Mouse (Mus musculus) liver, embryonic 15.5 days (tissue): ENCODE data around the gene Ccl28. TPM values are rescaled to one million over a fixed set of nuclear protein-coding genes. Genes with fewer than 3 reads are reported as not detected.
"Not testable (repeated sequence)": the region's sequence is repeated elsewhere in the genome, so short reads cannot be mapped to it uniquely, and the experiment has no call there.

Experiments
- ATAC-seq: fragments of 200-750 bp; cut with Nextera tagmentation; 2 replicates; pipeline ENCODE4 v1.8.0; 2017; ENCODE audit warnings: moderate number of reproducible peaks, mild to moderate bottlenecking, moderate library complexity; ENCODE audit not compliant: insufficient read depth
- H3K27ac ChIP-seq: fragments of 300-500 bp; sonication (generic); replicated peaks from 2 replicates; pipeline ENCODE4 v1.5.1; 2015; ENCODE audit warnings: mild to moderate bottlenecking, inconsistent platforms
- H3K27me3 ChIP-seq: fragments of 300-500 bp; sonication (generic); 2 replicates; pipeline ENCODE4 v1.6.1; 2015; ENCODE audit warnings: mild to moderate bottlenecking, inconsistent platforms
- H3K36me3 ChIP-seq: fragments of 300-500 bp; sonication (generic); replicated peaks from 2 replicates; pipeline ENCODE4 v1.6.1; 2015; ENCODE audit warnings: moderate library complexity, mild to moderate bottlenecking, inconsistent platforms
- H3K4me1 ChIP-seq: fragments of 300-500 bp; sonication (generic); replicated peaks from 2 replicates; pipeline ENCODE4 v1.6.1; 2015; ENCODE audit warnings: inconsistent platforms
- H3K4me2 ChIP-seq: fragments of 300-500 bp; sonication (generic); 2 replicates; pipeline ENCODE4 v1.6.1; 2015; ENCODE audit warnings: moderate library complexity, mild to moderate bottlenecking, inconsistent platforms
- H3K4me3 ChIP-seq: fragments of 300-500 bp; sonication (generic); replicated peaks from 2 replicates; pipeline ENCODE4 v1.5.1; 2015; ENCODE audit warnings: mild to moderate bottlenecking, inconsistent platforms
- H3K9ac ChIP-seq: fragments of 300-500 bp; sonication (generic); 2 replicates; pipeline ENCODE4 v1.6.1; 2015; ENCODE audit warnings: moderate library complexity, mild to moderate bottlenecking, inconsistent platforms
- H3K9me3 ChIP-seq: fragments of 300-500 bp; sonication (generic); replicated peaks from 2 replicates; pipeline ENCODE4 v1.6.1; 2016; ENCODE audit warnings: inconsistent platforms
- WGBS: fragments of 180-500 bp; shearing (Covaris S2); methylation state at CpG from one replicate; pipeline ENCODE4 v1.1.7; 2015; ENCODE audit warnings: mixed read lengths; ENCODE audit not compliant: insufficient replicate concordance; 5-methylcytosine and 5-hydroxymethylcytosine counted together
- polyA plus RNA-seq: library from polyadenylated mRNA; unstranded; fragments of >200 nt; fragmentation: Nextera tagmentation; extraction: Ambion mirVana; gene quantifications from 2 replicates; pipeline ENCODE4 v1.2.1, GENCODE M21; 2015

Gene Ccl28
- polyA plus RNA-seq, 1 experiment from 2014 or later = not detected

GRCm38 (mm10) chr13:119690039-119690728 is 66.6 kb downstream of the Ccl28 start, which contains the start of gene Hmgcs1:
Hmgcs1 (plus strand) TSS chr13:119690379.
- WGBS = under 1% methylated on average over 59 of the region's 59 CpGs
- Histone ChIP-seq H3K4me3 (peak within 1 kb of the TSS; percentile 75), H3K9me3 (no peaks in the 10 kb centered on the region), H3K27me3 (no peaks in the 10 kb centered on the region), H3K36me3 (no peaks in the 10 kb centered on the region), H3K9ac (peak within 1 kb of the TSS; percentile 81), H3K27ac (peak within 1 kb of the TSS; percentile 85), H3K4me2 (peak within 1 kb of the TSS; percentile 88), H3K4me1 (peaks cover 16% of the 10 kb centered on the region)
- peak; percentile 97 for ATAC-seq

GRCm38 (mm10) chr13:119690876-119691620 is 67.4 kb downstream of the Ccl28 start:
- peak overlapping the region; percentile 75 for H3K4me3 ChIP-seq
- no peaks in the 10 kb centered on the region for H3K27me3 ChIP-seq
- H3K9ac ChIP-seq = peak overlapping the region; percentile 81
- peaks cover 16% of the 10 kb centered on the region for H3K4me1 ChIP-seq
- WGBS = 8% methylated on average over 7 of the region's 7 CpGs
- peak overlapping the region; percentile 88 for H3K4me2 ChIP-seq
- ATAC-seq = no peak
- H3K9me3 ChIP-seq = no peaks in the 10 kb centered on the region
- no peaks in the 10 kb centered on the region for H3K36me3 ChIP-seq
- H3K27ac ChIP-seq = peak overlapping the region; percentile 85

- H3K9ac ChIP-seq, H3K27me3 ChIP-seq: not testable (repeated sequence)
These were observed 68.3 kb downstream of the Ccl28 start for GRCm38 (mm10) chr13:119691958-119692357.

GRCm38 (mm10) chr13:119695676-119696075 is 72.1 kb downstream of the Ccl28 start:
- WGBS = 65% methylated on average over 4 of the region's 4 CpGs
- Histone ChIP-seq H3K27ac (no peak overlapping the region), H3K4me1 (peaks cover 16% of the 10 kb centered on the region)

More at GRCm38 (mm10) chr13:119691958-119692357, 68.3 kb downstream of the Ccl28 start:
- peak overlapping the region; percentile 88 for H3K4me2 ChIP-seq
- not testable (repeated sequence) for ATAC-seq, H3K27ac ChIP-seq, H3K36me3 ChIP-seq, H3K9me3 ChIP-seq
- 66% methylated on average over 3 of the region's 3 CpGs for WGBS
- H3K4me1 ChIP-seq = peaks cover 19% of the 10 kb centered on the region
- H3K4me3 ChIP-seq = peak overlapping the region; percentile 75

GRCm38 (mm10) chr13:119696496-119696895 is 72.9 kb downstream of the Ccl28 start:
- Histone ChIP-seq H3K27me3 (no peaks in the 10 kb centered on the region), H3K9me3 (no peaks in the 10 kb centered on the region), H3K36me3 (peaks cover 20% of the 10 kb centered on the region), H3K27ac (no peak overlapping the region), H3K4me1 (peaks cover 8% of the 10 kb centered on the region; the same call in 1 of the 2 replicates), H3K4me2 (no peak overlapping the region), H3K9ac (no peak overlapping the region), H3K4me3 (no peak overlapping the region)
- 61% methylated on average over 1 of the region's 1 CpGs for WGBS
- ATAC-seq = no peak

More at GRCm38 (mm10) chr13:119695676-119696075, 72.1 kb downstream of the Ccl28 start:
- H3K36me3 ChIP-seq = peaks cover 15% of the 10 kb centered on the region
- no peaks in the 10 kb centered on the region for H3K27me3 ChIP-seq
- no peaks in the 10 kb centered on the region for H3K9me3 ChIP-seq
- ATAC-seq = no peak
- H3K4me3 ChIP-seq = no peak overlapping the region
- no peak overlapping the region for H3K4me2 ChIP-seq
- H3K9ac ChIP-seq = no peak overlapping the region

- WGBS = 72% methylated on average over 4 of the region's 4 CpGs
- peak; percentile 47; the same call in 1 of the 2 replicates for ATAC-seq
- Histone ChIP-seq H3K27me3 (no peaks in the 10 kb centered on the region), H3K9me3 (no peaks in the 10 kb centered on the region), H3K4me3 (no peak overlapping the region), H3K4me1 (0 out of 2 replicates have a peak, but pooled peaks cover 6% of the 10 kb centered on the region), H3K4me2 (no peak overlapping the region), H3K27ac (no peak overlapping the region), H3K36me3 (peaks cover 31% of the 10 kb centered on the region), H3K9ac (no peak overlapping the region)
These were observed 74.8 kb downstream of the Ccl28 start for GRCm38 (mm10) chr13:119698436-119698835.

Other genes with a start within 250 kb of the Ccl28 start
- 14.5 and 18.3 TPM in 2 replicates for gene Paip1, start 195.2 kb upstream of the Ccl28 start, polyA plus RNA-seq
- gene 4833420G17Rik, start 161.1 kb upstream of the Ccl28 start, polyA plus RNA-seq = 18.6 and 19.7 TPM in 2 replicates
- gene Tmem267, start 135.8 kb upstream of the Ccl28 start, polyA plus RNA-seq = 0.37 and 0.44 TPM in 2 replicates
- 0.13 TPM in 1 of 2 replicates, not detected in the other for gene 3110070M22Rik, start 135.4 kb upstream of the Ccl28 start, polyA plus RNA-seq
- gene Hmgcs1, start 66.6 kb downstream of the Ccl28 start, polyA plus RNA-seq = 166 and 167 TPM in 2 replicates
- gene Nim1k, start 132.1 kb downstream of the Ccl28 start, polyA plus RNA-seq = 0.09 and 0.10 TPM in 2 replicates
- gene Zfp131, start 167.1 kb downstream of the Ccl28 start, polyA plus RNA-seq = 12.1 and 12.5 TPM in 2 replicates
- not detected in 2 replicates for gene AF067063, start 206.4 kb downstream of the Ccl28 start, polyA plus RNA-seq
- not detected in 2 replicates for gene D13Ertd608e, start 212.2 kb downstream of the Ccl28 start, polyA plus RNA-seq